Mouse (Mus musculus): ENCODE results near the gene Btbd18. TPM values are rescaled to one million over a fixed set of nuclear protein-coding genes. Genes with fewer than 3 reads are reported as not detected.

The Btbd18 gene
- polyA plus RNA-seq (2016; fragmentation: Nextera tagmentation; extraction: Ambion mirVana): 0.35 and 0.53 TPM in 2 replicates

- Histone ChIP-seq H3K4me2 (no peak within 1 kb of the TSS), H3K27me3 (no peaks in the 10 kb centered on the region), H3K36me3 (no peaks in the 10 kb centered on the region), H3K4me3 (replicated peaks) (no peak within 1 kb of the TSS), H3K27ac (no peak within 1 kb of the TSS), H3K4me1 (replicated peaks) (no peaks in the 10 kb centered on the region), H3K9me3 (no peaks in the 10 kb centered on the region), H3K9ac (replicated peaks) (no peak within 1 kb of the TSS)
- 93% methylated on average over 32 of the region's 32 CpGs for WGBS
- no peak for ATAC-seq (ENCODE audit: insufficient number of reproducible peaks, insufficient read depth, low FRiP score, low TSS enrichment, low read depth)
Measured at GRCm38 (mm10) chr2:84658806-84659205, at the start of gene Btbd18. TSS of gene Btbd18 (plus strand) at chr2:84659079.

GRCm38 (mm10) chr2:84612764-84613163 lies 46.1 kb upstream of the Btbd18 start:
- Histone ChIP-seq H3K27me3 (no peaks in the 10 kb centered on the region), H3K4me3 (replicated peaks) (no peak overlapping the region), H3K9ac (replicated peaks) (no peak overlapping the region), H3K9me3 (no peaks in the 10 kb centered on the region), H3K4me2 (no peak overlapping the region), H3K36me3 (peaks cover 98% of the 10 kb centered on the region), H3K27ac (no peak overlapping the region), H3K4me1 (replicated peaks) (no peaks in the 10 kb centered on the region)
- WGBS: 96% methylated on average over 6 of the region's 6 CpGs
- ATAC-seq (ENCODE audit: insufficient number of reproducible peaks, insufficient read depth, low FRiP score, low TSS enrichment, low read depth): no peak

- H3K27me3 ChIP-seq: no peaks in the 10 kb centered on the region
- no peaks in the 10 kb centered on the region for H3K4me1 ChIP-seq (replicated peaks)
- ATAC-seq (ENCODE audit: insufficient number of reproducible peaks, insufficient read depth, low FRiP score, low TSS enrichment, low read depth): 0 out of 2 replicates have a peak, but pooled peaks have one; percentile 59
- H3K4me2 ChIP-seq: no peak overlapping the region
- H3K4me3 ChIP-seq (replicated peaks): no peak overlapping the region
- H3K9me3 ChIP-seq: no peaks in the 10 kb centered on the region
- H3K9ac ChIP-seq (replicated peaks): no peak overlapping the region
- WGBS: 88% methylated on average over 3 of the region's 3 CpGs
- H3K36me3 ChIP-seq: peaks cover 86% of the 10 kb centered on the region
- no peak overlapping the region for H3K27ac ChIP-seq
Measured at GRCm38 (mm10) chr2:84617637-84618515, 41.0 kb upstream of the Btbd18 start.

GRCm38 (mm10) chr2:84618914-84619313 lies 40.0 kb upstream of the Btbd18 start:
- H3K9me3 ChIP-seq: no peaks in the 10 kb centered on the region
- WGBS: 80% methylated on average over 2 of the region's 2 CpGs
- no peak overlapping the region for H3K4me3 ChIP-seq (replicated peaks)
- no peaks in the 10 kb centered on the region for H3K4me1 ChIP-seq (replicated peaks)
- H3K9ac ChIP-seq (replicated peaks): no peak overlapping the region
- no peak overlapping the region for H3K27ac ChIP-seq
- no peak for ATAC-seq (ENCODE audit: insufficient number of reproducible peaks, insufficient read depth, low FRiP score, low TSS enrichment, low read depth)
- H3K36me3 ChIP-seq: peaks cover 85% of the 10 kb centered on the region
- no peaks in the 10 kb centered on the region for H3K27me3 ChIP-seq
- H3K4me2 ChIP-seq: no peak overlapping the region

GRCm38 (mm10) chr2:84619646-84620340 lies 39.1 kb upstream of the Btbd18 start:
- Histone ChIP-seq H3K9ac (replicated peaks) (no peak overlapping the region), H3K27ac (no peak overlapping the region), H3K4me2 (no peak overlapping the region), H3K36me3 (peaks cover 85% of the 10 kb centered on the region), H3K27me3 (no peaks in the 10 kb centered on the region), H3K4me3 (replicated peaks) (no peak overlapping the region), H3K9me3 (no peaks in the 10 kb centered on the region), H3K4me1 (replicated peaks) (no peaks in the 10 kb centered on the region)
- no peak for ATAC-seq (ENCODE audit: insufficient number of reproducible peaks, insufficient read depth, low FRiP score, low TSS enrichment, low read depth)
- 95% methylated on average over 21 of the region's 21 CpGs for WGBS

GRCm38 (mm10) chr2:84622668-84623067 lies 36.2 kb upstream of the Btbd18 start:
- Histone ChIP-seq H3K36me3 (peaks cover 56% of the 10 kb centered on the region), H3K9me3 (no peaks in the 10 kb centered on the region), H3K4me2 (no peak overlapping the region), H3K4me1 (replicated peaks) (peaks cover 14% of the 10 kb centered on the region), H3K4me3 (replicated peaks) (no peak overlapping the region), H3K9ac (replicated peaks) (no peak overlapping the region), H3K27ac (no peak overlapping the region), H3K27me3 (no peaks in the 10 kb centered on the region)
- ATAC-seq (ENCODE audit: insufficient number of reproducible peaks, insufficient read depth, low FRiP score, low TSS enrichment, low read depth): no peak
- 74% methylated on average over 2 of the region's 2 CpGs for WGBS

- Histone ChIP-seq H3K9me3 (no peaks in the 10 kb centered on the region), H3K36me3 (peaks cover 53% of the 10 kb centered on the region), H3K4me3 (replicated peaks) (no peak overlapping the region), H3K4me2 (no peak overlapping the region), H3K27ac (no peak overlapping the region), H3K9ac (replicated peaks) (no peak overlapping the region), H3K4me1 (replicated peaks) (peaks cover 16% of the 10 kb centered on the region), H3K27me3 (no peaks in the 10 kb centered on the region)
- ATAC-seq (ENCODE audit: insufficient number of reproducible peaks, insufficient read depth, low FRiP score, low TSS enrichment, low read depth): no peak
- WGBS: 95% methylated on average over 3 of the region's 3 CpGs
Measured at GRCm38 (mm10) chr2:84623428-84624119, 35.3 kb upstream of the Btbd18 start.

- H3K4me1 ChIP-seq (replicated peaks): peaks cover 16% of the 10 kb centered on the region
- H3K36me3 ChIP-seq: peaks cover 49% of the 10 kb centered on the region
- H3K4me2 ChIP-seq: no peak overlapping the region
- H3K27me3 ChIP-seq: no peaks in the 10 kb centered on the region
- no peak overlapping the region for H3K4me3 ChIP-seq (replicated peaks)
- no peak for ATAC-seq (ENCODE audit: insufficient number of reproducible peaks, insufficient read depth, low FRiP score, low TSS enrichment, low read depth)
- H3K27ac ChIP-seq: no peak overlapping the region
- 95% methylated on average over 17 of the region's 17 CpGs for WGBS
- H3K9ac ChIP-seq (replicated peaks): no peak overlapping the region
- H3K9me3 ChIP-seq: no peaks in the 10 kb centered on the region
Measured at GRCm38 (mm10) chr2:84624201-84624600, 34.7 kb upstream of the Btbd18 start.

- no peak overlapping the region for H3K9ac ChIP-seq (replicated peaks)
- ATAC-seq (ENCODE audit: insufficient number of reproducible peaks, insufficient read depth, low FRiP score, low TSS enrichment, low read depth): no peak
- no peaks in the 10 kb centered on the region for H3K27me3 ChIP-seq
- H3K36me3 ChIP-seq: peaks cover 29% of the 10 kb centered on the region; the same call in 1 of the 2 replicates
- no peaks in the 10 kb centered on the region for H3K9me3 ChIP-seq
- WGBS: 63% methylated on average over 7 of the region's 7 CpGs
- peaks cover 16% of the 10 kb centered on the region for H3K4me1 ChIP-seq (replicated peaks)
- H3K27ac ChIP-seq: peak overlapping the region; percentile 29; the same call in 1 of the 2 replicates
- no peak overlapping the region for H3K4me2 ChIP-seq
- H3K4me3 ChIP-seq (replicated peaks): no peak overlapping the region
Measured at GRCm38 (mm10) chr2:84626366-84626975, 32.4 kb upstream of the Btbd18 start.

- H3K9me3 ChIP-seq: no peaks in the 10 kb centered on the region
- peaks cover 26% of the 10 kb centered on the region; the same call in 1 of the 2 replicates for H3K36me3 ChIP-seq
- H3K4me3 ChIP-seq (replicated peaks): no peak overlapping the region
- no peak overlapping the region for H3K9ac ChIP-seq (replicated peaks)
- no peak for ATAC-seq (ENCODE audit: insufficient number of reproducible peaks, insufficient read depth, low FRiP score, low TSS enrichment, low read depth)
- H3K27ac ChIP-seq: peak overlapping the region; percentile 29; the same call in 1 of the 2 replicates
- no peak overlapping the region for H3K4me2 ChIP-seq
- H3K4me1 ChIP-seq (replicated peaks): peaks cover 16% of the 10 kb centered on the region
- 23% methylated on average over 3 of the region's 3 CpGs for WGBS
- H3K27me3 ChIP-seq: no peaks in the 10 kb centered on the region
Measured at GRCm38 (mm10) chr2:84627036-84627435, 31.8 kb upstream of the Btbd18 start.
